Mouse (Mus musculus): ENCODE measurements around the gene Ccnd3. TPM values are rescaled to one million over a fixed set of nuclear protein-coding genes. Genes with fewer than 3 reads are reported as not detected.

Gene Ccnd3
- total RNA-seq, 1 experiment from 2014 or later = 248 TPM

DNA sequence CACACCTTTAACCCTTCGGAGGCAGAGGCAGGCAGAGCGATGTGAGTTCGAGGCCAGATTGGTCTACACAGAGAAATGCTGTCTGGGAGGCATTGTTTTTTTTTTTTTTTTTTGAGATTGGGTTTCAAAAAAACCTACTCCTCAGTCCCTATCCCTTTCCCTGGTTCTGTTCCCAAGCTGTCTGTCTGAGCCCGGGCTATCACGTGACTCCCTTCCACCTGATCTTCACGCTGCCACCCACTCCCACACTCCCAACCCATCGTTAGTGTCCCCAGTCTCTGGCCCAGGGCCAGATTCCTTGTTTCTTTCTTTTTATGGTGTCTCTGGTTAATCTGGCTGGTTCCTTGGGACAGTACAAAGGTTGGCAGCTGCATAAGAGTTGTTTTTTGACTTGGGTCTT, 46.2 kb downstream of the Ccnd3 start:
- no peak for DNase-seq

DNA sequence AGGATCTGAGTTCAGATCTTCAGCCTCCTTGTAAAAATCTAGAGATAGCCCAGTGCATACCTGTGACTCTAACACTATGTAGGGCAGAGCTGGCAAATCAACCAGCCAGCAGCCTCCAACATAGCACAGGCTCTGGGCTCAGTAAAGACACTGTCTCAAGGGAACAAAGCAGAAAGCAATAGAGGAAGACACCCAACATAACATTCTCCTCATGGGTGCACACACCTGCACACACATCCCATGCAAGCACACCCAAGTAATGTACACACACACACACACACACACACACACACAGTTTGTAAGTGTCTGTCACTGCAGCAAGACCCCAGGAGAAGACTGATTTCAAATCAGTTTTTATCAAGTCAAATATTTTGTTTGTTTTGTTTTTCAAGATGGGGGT, 48.1 kb downstream of the Ccnd3 start:
- DNase-seq = no peak

DNA sequence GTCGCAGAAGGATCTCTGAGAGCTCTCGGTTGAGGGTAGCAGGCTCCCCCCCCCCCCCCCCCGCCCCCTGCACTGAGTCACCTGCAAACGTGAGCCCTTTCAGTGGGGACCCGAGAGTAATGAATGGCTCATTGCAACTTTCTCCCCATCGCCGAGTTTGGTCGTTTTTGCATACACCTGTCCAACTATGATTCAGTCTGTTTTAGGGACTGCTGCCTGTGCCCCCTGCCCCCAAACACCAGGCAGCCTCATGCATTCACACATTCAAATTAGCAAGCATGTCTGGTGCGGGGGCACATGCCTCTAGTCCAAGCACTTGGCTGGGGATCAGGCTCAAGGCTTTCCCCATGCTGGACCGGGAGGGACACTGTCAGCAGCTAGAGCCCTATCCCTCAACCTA, 49.8 kb downstream of the Ccnd3 start:
- no peak for DNase-seq

DNA sequence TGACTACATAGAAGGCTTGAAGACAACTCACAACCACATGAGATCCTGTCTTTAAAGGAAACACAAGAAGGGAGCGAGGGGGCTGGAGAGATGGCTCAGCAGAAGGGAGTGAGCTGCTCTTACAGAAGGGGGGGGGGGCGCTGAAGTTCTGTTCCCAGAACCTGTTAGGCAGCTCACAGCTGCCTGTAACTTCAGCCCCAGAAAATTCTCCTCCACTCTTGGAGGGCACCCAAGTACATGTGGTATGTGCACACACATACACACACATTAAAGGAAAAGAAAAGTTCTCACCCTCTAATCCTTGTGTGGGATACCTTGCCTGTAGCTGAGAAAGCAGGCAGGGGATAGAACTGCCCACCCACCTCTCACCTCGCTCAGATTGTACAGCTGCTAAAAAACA, 52.3 kb downstream of the Ccnd3 start:
- no peak for DNase-seq

- DNase-seq = no peak
Measured at GRCm38 (mm10) chr17:47559726-47560125, 54.9 kb downstream of the Ccnd3 start.

DNA sequence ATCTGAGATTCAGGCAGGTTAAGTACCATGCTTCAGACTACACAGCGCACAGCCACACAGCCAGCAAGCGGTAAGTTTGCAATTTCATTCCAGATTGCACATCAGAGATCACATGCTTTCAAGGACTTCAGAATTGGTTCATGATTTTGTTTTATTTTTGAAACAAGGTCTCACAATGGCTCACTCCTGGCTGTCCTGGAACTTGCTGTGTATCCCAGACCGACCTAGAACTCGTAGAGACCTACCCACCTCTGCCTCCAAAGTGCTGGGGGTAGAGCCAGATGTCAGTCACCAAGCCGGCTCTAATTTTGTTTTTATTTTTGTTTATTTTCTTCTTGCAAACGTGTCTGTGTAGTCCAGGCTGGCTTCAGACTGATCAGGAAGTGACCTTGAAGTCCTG, 58.0 kb downstream of the Ccnd3 start:
- DNase-seq = peak; percentile 40

- DNase-seq = no peak
Measured at GRCm38 (mm10) chr17:47564612-47565011, 59.8 kb downstream of the Ccnd3 start.

GRCm38 (mm10) chr17:47566133-47566532, 61.3 kb downstream of the Ccnd3 start:
- no peak for DNase-seq

GRCm38 (mm10) chr17:47567271-47567670, 62.4 kb downstream of the Ccnd3 start:
- DNase-seq = peak; percentile 41

GRCm38 (mm10) chr17:47568389-47568788, 63.5 kb downstream of the Ccnd3 start:
- no peak for DNase-seq

GRCm38 (mm10) chr17:47568951-47569527, 64.2 kb downstream of the Ccnd3 start:
- no peak for DNase-seq

GRCm38 (mm10) chr17:47571621-47572020, 66.8 kb downstream of the Ccnd3 start:
- DNase-seq = no peak

- no peak for DNase-seq
Measured at GRCm38 (mm10) chr17:47572436-47572835, 67.6 kb downstream of the Ccnd3 start.

- DNase-seq = no peak
Measured at GRCm38 (mm10) chr17:47574028-47574427, 69.2 kb downstream of the Ccnd3 start.

DNA sequence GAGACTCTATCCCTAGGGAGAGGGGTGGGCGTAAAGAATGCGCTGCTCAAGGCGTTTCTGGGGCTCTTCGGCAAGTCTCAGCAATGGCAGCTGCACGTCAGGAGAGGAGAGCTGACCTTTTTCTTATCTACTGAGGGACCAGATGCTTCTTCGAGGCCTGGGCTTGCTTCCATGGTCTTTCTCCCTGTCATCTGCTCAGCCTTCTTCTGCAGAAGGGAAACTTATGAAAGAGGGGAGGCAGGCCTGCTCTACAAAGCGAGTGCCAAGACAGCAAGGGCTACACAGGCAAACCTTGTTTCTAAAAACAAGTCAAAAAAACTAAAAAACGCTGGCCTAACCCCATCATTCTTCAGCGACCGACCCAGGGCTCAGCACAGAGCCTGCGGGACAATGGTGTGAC, 70.0 kb downstream of the Ccnd3 start:
- DNase-seq = no peak

DNA sequence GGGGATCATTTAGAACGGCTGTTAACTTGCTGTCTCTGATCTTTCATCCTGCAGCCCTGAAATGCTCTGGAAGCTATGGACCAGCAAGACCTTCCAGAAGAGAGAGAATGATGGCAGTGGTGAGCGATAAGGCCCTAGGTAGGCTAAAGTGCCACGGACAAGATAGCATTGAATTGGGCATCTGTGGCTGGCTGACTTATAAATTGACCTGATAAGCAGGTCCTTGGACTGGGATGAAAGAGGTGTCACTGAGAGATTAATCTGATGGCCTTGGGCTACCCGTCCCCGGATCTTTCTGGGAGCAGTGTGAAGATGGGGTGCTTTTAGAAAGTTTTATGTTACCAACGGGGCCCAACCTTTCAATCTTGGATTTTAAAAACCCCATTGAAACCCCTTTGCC, 73.8 kb downstream of the Ccnd3 start:
- DNase-seq = peak; percentile 49

DNA sequence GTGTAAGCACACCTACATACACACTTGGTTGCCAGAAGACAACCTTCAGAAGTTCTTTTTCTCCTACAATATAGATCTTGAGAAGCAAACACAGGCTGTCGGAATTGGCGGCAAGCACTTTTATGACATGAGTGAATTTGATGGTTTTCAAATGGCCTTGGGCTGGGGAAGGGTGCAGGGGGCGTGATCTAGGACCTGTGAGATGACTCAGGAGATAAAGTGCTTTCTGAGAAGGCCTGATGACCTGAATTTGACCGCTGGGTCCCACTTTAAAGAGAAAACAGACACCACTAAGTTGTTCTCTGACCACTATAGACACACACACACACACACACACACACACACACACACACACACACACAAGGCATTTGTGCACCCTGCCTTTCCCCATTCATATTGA, 76.1 kb downstream of the Ccnd3 start:
- DNase-seq = peak; percentile 53

GRCm38 (mm10) chr17:47588517-47588916, 83.7 kb downstream of the Ccnd3 start:
- no peak for DNase-seq

DNA sequence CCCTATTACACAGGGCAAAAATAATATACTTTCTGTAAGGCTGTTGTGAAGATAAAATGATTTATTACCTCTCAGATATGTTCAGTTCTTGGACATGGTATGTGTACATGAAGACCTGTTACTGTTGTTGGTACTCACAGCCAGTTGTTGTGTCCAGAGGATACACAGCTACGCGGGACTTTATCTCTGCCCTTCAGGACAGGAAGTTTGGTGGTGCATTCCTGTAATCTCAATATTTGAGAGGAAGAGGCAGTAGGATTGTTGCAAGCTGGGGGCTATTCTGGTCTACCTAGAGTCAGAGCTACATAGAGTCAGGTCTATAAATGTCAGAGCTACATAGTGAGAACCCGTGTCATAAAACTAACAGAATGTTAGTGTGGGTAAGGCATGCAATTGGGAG, 86.2 kb downstream of the Ccnd3 start:
- DNase-seq = no peak

GRCm38 (mm10) chr17:47593215-47593853, 88.5 kb downstream of the Ccnd3 start:
- peak; percentile 98 for DNase-seq

GRCm38 (mm10) chr17:47593854-47594182, 89.0 kb downstream of the Ccnd3 start:
- no peak for DNase-seq

- peak; percentile 67 for DNase-seq
Measured at GRCm38 (mm10) chr17:47594183-47594968, 89.5 kb downstream of the Ccnd3 start.

DNA sequence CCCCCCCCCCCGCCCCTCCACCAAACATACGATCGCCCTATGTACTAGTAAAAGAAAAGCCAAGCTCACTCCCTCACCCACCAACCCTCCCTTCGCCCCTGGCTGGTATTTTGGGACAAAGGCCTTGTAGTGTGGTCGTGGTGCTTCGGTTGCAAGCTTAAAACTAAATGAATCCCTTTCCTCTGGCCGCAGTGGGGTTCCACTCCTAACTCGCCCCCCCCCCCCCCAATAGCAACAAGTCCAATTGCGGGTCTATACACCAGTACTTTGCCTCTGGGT, 90.1 kb downstream of the Ccnd3 start:
- DNase-seq = no peak
